ENCODE assay signal across 8 mouse cellular contexts in the genomic region with DNA sequence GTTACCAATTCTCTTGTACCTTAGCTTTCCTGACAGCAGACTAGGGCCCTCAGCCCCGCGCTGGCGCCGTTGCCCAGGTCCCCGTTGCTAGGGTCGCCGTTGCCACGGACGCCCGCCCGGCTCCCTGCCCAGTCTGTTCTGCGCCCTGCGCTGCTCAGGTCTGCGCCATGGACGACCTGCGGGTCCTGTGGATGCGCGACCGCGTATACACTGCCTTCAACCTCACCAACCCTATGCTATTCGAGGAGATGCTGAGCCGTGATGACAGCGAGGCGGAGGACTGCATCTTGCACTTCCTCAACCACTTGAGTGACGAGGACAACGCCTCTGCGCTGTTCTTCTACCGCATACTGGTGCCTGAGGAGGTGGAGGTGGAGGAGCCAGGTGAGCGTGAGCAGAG. TPM values are rescaled to one million over a fixed set of nuclear protein-coding genes. Genes with fewer than 3 reads are reported as not detected.
DNase-seq lines count a peak whose midpoint lies in the region; ATAC-seq and TF ChIP-seq lines count a peak whose summit lies in the region.

A gene (plus strand): TSS at position 89 of the 400 bp plus-strand sequence.

- H3K36me3 ChIP-seq in embryonic facial prominence, embryonic 13.5 days: peaks cover 40% of the 10 kb centered on the region
- H3K36me3 ChIP-seq in hindbrain, postnatal 0 days (ENCODE audit: insufficient read depth, low read length): peaks cover 30% of the 10 kb centered on the region
- peaks cover 31% of the 10 kb centered on the region for H3K36me3 ChIP-seq in midbrain, embryonic 15.5 days (replicated peaks)

- 11% methylated on average over 29 of the region's 29 CpGs for WGBS in embryonic facial prominence, embryonic 13.5 days
- WGBS in hindbrain, postnatal 0 days: 7% methylated on average over 29 of the region's 29 CpGs
- WGBS in midbrain, embryonic 15.5 days: 8% methylated on average over 29 of the region's 29 CpGs

- H3K4me3 ChIP-seq in embryonic facial prominence, embryonic 13.5 days: no peak within 1 kb of the TSS
- peak within 1 kb of the TSS; percentile 19 for H3K4me3 ChIP-seq in hindbrain, postnatal 0 days (ENCODE audit: low read length)
- H3K4me3 ChIP-seq in midbrain, embryonic 15.5 days: 0 out of 2 replicates have a peak within 1 kb of the TSS, but pooled peaks have one; percentile 7

- no peak within 1 kb of the TSS for H3K27ac ChIP-seq in embryonic facial prominence, embryonic 13.5 days
- H3K27ac ChIP-seq in hindbrain, postnatal 0 days: no peak within 1 kb of the TSS
- no peak within 1 kb of the TSS for H3K27ac ChIP-seq in midbrain, embryonic 15.5 days

- no peaks in the 10 kb centered on the region for H3K27me3 ChIP-seq in embryonic facial prominence, embryonic 13.5 days
- H3K27me3 ChIP-seq in hindbrain, postnatal 0 days (ENCODE audit: insufficient read depth, low read length): no peaks in the 10 kb centered on the region
- no peaks in the 10 kb centered on the region for H3K27me3 ChIP-seq in midbrain, embryonic 15.5 days (replicated peaks)

- peak; percentile 8 to 18 for DNase-seq in layer of hippocampus, adult 18-20 months (ENCODE audit: low spot score in 2 of 2)
- no peak for DNase-seq in layer of hippocampus, adult 9-10 months (ENCODE audit: low spot score)
- DNase-seq in hindbrain, postnatal 0 days (ENCODE audit: low spot score): peak; percentile 38
- no peak for DNase-seq in natural killer cell, adult 2 months (ENCODE audit: low spot score in 2 of 2)
- no peak for DNase-seq in spleen, adult 12 weeks (ENCODE audit: low spot score)
- DNase-seq in kidney, postnatal 25 days: no peak

- TF ChIP-seq CTCF in hindbrain, postnatal 0 days (IDR thresholded peaks at IDR 0.05; ENCODE audit: low read depth): no peak

- no peaks in the 10 kb centered on the region for H3K9me3 ChIP-seq in embryonic facial prominence, embryonic 13.5 days
- no peaks in the 10 kb centered on the region for H3K9me3 ChIP-seq in hindbrain, postnatal 0 days (ENCODE audit: low read length)
- no peaks in the 10 kb centered on the region for H3K9me3 ChIP-seq in midbrain, embryonic 15.5 days

- H3K4me1 ChIP-seq in embryonic facial prominence, embryonic 13.5 days: peaks cover 11% of the 10 kb centered on the region; the same call in 1 of the 2 replicates
- no peaks in the 10 kb centered on the region for H3K4me1 ChIP-seq in hindbrain, postnatal 0 days (ENCODE audit: insufficient read depth, low read length)
- H3K4me1 ChIP-seq in midbrain, embryonic 15.5 days: 0 out of 2 replicates have a peak, but pooled peaks cover 6% of the 10 kb centered on the region

- H3K4me2 ChIP-seq in embryonic facial prominence, embryonic 13.5 days: peak within 1 kb of the TSS; percentile 37
- H3K4me2 ChIP-seq in hindbrain, postnatal 0 days (ENCODE audit: low read depth, low read length): peak within 1 kb of the TSS; percentile 47
- peak within 1 kb of the TSS; percentile 37 for H3K4me2 ChIP-seq in midbrain, embryonic 15.5 days

- ATAC-seq in embryonic facial prominence, embryonic 13.5 days (ENCODE audit: insufficient number of reproducible peaks, insufficient read depth, low FRiP score, low TSS enrichment, low read depth): no peak
- peak; percentile 85 for ATAC-seq in hindbrain, postnatal 0 days
- ATAC-seq in midbrain, embryonic 15.5 days (replicated peaks): 0 out of 2 replicates have a peak, but pooled peaks have one; percentile 50

- H3K9ac ChIP-seq in embryonic facial prominence, embryonic 13.5 days: peak within 1 kb of the TSS; percentile 40; the same call in 1 of the 2 replicates
- H3K9ac ChIP-seq in hindbrain, postnatal 0 days (replicated peaks; ENCODE audit: low read length): no peak within 1 kb of the TSS
- H3K9ac ChIP-seq in midbrain, embryonic 15.5 days: no peak within 1 kb of the TSS; the same call in 1 of the 2 replicates

RNA-seq across cellular contexts. Expression of the gene that starts here (rescaled TPM):
- total RNA-seq in layer of hippocampus, adult 18-20 months (2021): 1 to 10 TPM in 1 of 2 experiments, under 1 TPM in 1; 0.38 to 1.1 TPM
- polyA plus RNA-seq in embryonic facial prominence, embryonic 13.5 days (2015; fragmentation: Nextera tagmentation; extraction: Ambion mirVana): 0.06 and 0.32 TPM in 2 replicates
- 0.47 and 3.0 TPM in 2 replicates for total RNA-seq in hindbrain, postnatal 0 days (2014; rRNA removed)
- 0.11 and 0.31 TPM in 2 replicates for polyA plus RNA-seq in hindbrain, postnatal 0 days (2015; fragmentation: Nextera tagmentation; extraction: Ambion mirVana)
- polyA plus RNA-seq in midbrain, embryonic 15.5 days (2015; fragmentation: Nextera tagmentation; extraction: Ambion mirVana): 0.12 and 0.13 TPM in 2 replicates

Comparison
In these comparisons a context has a peak if more than half of its experiments do, and no peak if none do; other contexts are left out.
1. DNase-seq: peak in layer of hippocampus, adult 18-20 months (2 of 2) and hindbrain, postnatal 0 days (single experiment); none in layer of hippocampus, adult 9-10 months (single experiment), natural killer cell, adult 2 months (0 of 2), spleen, adult 12 weeks (single experiment) and kidney, postnatal 25 days (0 of 2).
2. Peak in ATAC-seq, H3K4me3 ChIP-seq and H3K4me2 ChIP-seq in midbrain, embryonic 15.5 days; RNA of the gene not detected or under 1 TPM.
3. Peak in every context shown above with its lines, with median percentiles within 50 percentile points of each other: H3K4me2 ChIP-seq.